Mouse (Mus musculus) thymus, adult 2 months (tissue): ENCODE data around the gene Oxsr1.
"Not testable (repeated sequence)": the region's sequence is repeated elsewhere in the genome, so short reads cannot be mapped to it uniquely, and the experiment has no call there.

Experiments
- CTCF ChIP-seq: fragments of 200-500 bp; IDR thresholded peaks from 2 replicates; pipeline ENCODE4 v1.5.1; 2012; ENCODE audit warnings: mild to moderate bottlenecking, control low read depth, low read length, moderate library complexity, borderline replicate concordance; ENCODE audit not compliant: control insufficient read depth, poor library complexity, insufficient read depth; ENCODE audit errors: extremely low read depth
- POLR2A ChIP-seq: fragments of 200-500 bp; IDR thresholded peaks from 2 replicates; pipeline ENCODE4 v1.6.1; 2012; ENCODE audit warnings: mild to moderate bottlenecking, low read length, control low read depth, moderate library complexity; ENCODE audit not compliant: control insufficient read depth, poor library complexity, insufficient read depth; ENCODE audit errors: extremely low read depth

- not testable (repeated sequence) for TF ChIP-seq POLR2A, CTCF
These were observed 48.5 kb upstream of the Oxsr1 start for GRCm38 (mm10) chr9:119370770-119371169.
